Mouse (Mus musculus): ENCODE data around the gene Brms1l.
"Not testable (repeated sequence)": the region's sequence is repeated elsewhere in the genome, so short reads cannot be mapped to it uniquely, and the experiment has no call there.

Brms1l gene

GRCm38 (mm10) chr12:55836199-55836951 is at the start of gene Brms1l:
Gene Brms1l, plus strand, starts transcription at chr12:55836324.
- peak; percentile 97 for DNase-seq

DNA sequence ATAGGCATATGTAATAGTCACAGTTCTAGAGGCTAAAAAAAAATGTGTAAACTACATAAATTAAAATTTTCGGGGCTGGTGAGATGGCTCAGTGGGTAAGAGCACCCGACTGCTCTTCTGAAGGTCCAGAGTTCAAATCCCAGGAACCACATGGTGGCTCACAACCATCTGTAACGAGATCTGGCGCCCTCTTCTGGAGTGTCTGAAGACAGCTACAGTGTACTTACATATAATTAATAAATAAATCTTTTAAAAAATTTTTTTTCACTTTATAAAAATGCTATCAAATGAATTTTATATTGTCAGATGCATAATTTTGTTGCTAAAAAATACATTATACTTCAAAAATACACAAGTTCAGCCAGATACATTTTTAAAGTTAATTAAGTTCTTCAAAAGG is 41.6 kb upstream of the Brms1l start:
- not testable (repeated sequence) for DNase-seq

DNA sequence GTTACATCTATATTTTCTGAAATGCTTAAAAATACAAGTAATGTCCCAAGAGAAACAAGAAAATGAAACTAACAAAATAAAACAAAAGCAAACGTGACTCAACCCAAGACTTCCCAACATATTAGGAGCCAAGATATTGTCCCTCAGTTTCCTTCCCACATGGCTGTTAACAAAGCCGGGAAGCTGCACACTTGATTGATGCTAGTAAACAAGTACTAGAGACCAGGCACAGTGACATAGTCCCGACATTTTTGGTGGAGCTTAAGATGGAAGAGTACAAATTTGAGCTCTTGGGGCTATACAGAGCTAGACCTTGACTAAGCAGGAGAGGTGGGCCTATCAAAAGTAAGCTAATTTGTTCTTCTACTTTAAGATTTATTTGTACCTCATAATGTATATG is 39.0 kb upstream of the Brms1l start:
- no peak for DNase-seq

- no peak for DNase-seq
These were observed 37.4 kb upstream of the Brms1l start for GRCm38 (mm10) chr12:55798745-55799144.

DNA sequence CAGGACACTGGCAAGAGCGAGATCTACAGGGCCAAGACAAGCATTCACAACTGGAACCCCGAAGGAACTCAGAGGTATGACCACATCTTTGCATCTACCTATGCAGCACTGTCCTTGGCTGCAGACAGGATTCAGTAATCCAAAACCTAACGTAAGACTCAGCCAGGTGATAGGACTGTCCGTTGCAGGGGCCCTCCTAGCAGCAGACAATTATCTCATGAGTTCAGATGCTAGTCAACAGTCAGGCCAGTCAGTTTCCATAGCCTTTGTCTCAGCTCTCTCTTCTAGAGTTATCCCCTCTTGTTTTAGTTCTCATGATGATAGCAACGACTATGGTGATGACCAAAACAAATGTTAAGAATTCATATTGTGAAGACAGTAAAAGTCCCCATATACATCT is 36.0 kb upstream of the Brms1l start:
- no peak for DNase-seq

GRCm38 (mm10) chr12:55801131-55801530 is 35.0 kb upstream of the Brms1l start:
- DNase-seq: no peak

- no peak for DNase-seq
These were observed 31.1 kb upstream of the Brms1l start for GRCm38 (mm10) chr12:55805035-55805434.

DNA sequence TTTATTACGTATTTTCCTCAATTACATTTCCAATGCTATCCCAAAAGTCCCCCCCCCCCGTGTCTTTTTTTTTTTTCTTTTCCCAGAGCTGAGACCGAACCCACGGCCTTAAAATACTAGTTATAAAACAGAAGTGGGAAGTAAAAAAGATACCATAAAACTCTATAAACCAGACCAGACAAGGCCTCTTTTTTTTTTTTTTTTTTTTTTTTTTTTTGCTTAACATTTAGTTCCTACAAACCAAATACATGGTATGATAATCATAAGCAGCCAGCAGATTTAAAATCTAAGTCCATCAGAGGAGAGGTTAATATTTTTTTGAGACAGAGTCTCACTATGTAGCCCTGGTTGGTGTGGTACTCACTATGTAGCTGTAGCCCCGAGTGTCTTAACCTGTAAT is 19.6 kb upstream of the Brms1l start:
- DNase-seq: no peak

DNA sequence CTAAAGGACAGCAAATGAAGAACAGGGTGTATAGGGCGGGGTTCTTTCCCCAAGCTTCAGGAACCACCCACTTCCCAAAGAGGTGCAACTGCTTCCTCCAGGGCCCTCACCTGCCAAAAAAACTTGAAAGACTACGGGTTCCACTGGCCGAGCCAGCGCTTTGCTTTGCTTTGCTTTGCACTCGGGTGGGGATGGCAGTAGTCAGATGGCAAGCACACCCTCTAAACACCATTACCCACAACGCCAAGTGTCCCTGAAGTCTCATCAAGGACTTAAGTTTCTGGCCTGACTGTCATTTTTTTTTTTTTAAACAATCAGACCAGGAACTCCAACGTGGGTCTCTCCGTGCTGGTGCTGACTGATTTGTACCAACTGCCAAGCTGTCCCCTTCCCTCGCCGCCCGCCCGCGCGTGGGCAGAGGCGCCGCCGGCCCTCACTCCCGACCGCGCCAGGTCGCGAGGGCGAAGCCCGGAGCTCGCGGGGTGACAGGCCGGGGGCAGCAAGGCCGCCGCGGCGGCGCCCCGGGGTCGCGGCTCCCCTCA is 15.9 kb upstream of the Brms1l start:
- peak; percentile 59 for DNase-seq

DNA sequence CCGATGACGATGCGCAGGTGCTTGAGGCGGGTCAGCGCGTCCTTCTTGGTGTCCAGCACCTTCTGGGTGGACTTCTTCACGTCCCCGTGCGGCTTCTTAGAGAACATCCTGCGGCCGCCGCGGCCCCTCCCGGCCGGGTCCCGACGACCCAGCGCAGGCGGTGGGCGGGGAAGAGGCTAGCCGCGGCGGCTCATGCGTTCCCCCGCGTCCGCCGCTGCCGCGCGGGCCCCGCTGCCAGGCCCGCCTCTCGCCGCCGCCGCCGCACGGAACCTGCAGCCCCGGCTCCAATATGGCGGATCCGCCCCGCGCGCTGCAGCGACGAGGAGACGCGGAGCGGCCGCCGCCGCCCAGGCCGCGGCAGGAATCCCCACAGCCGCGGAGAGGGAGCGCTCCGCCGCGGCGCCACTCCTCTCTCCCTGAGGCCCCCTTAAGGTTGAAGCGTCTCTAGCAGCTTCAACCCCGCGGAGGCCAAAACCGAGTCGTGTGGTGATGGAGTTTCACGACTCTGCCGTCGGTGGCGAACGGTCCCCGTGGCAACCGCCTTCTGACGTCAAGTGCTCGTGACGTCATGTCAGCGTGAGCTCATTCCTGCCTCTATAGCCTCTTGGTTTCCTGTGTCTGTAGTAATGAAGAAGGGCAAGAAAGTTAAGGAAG is 15.3 kb upstream of the Brms1l start, which contains the start of gene Ralgapa1:
Gene Ralgapa1 (minus strand): TSS at position 507 of the 654 bp plus-strand sequence.
- peak; percentile 88 for DNase-seq

GRCm38 (mm10) chr12:55824027-55824426 is 12.1 kb upstream of the Brms1l start:
- no peak for DNase-seq

DNA sequence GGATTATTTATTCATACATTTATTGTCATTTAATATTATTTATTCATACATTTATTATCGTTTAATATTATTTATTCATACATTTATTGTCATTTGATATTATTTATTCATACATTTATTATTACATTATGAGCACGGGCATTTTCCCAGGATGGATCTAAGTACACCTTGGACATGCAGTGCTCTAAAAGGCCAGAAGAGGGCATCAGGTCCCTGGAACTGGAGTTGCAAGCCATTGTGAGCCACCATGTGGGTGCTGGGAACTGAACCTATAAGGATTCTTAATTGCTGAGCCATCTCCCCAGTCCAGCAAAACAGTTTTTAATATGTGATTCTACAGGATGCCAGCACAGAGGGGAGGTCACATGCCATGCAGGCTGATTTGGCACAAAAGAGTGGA is 10.6 kb upstream of the Brms1l start:
- DNase-seq: no peak

DNA sequence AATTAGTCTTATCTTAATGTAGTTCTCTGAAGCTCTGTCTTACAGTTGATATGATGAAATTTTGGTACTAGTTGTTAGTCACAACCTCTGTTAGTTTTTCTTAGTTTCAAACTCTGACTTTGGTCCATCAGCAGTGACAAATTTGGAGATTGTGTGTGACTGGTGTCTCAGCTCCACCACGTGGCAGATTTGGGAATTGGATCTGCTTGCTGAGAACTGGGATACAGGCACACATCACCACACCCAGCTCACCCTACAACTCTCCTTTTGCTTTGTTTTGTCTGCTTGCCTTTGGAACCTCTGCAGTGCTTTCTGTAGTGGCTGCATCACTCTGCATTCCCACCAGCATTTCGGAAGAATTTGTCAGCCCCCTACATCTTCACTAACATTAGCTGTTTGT is 5.0 kb upstream of the Brms1l start:
- peak; percentile 50 for DNase-seq

- DNase-seq: no peak
These were observed 3.2 kb upstream of the Brms1l start for GRCm38 (mm10) chr12:55832961-55833360.

DNA sequence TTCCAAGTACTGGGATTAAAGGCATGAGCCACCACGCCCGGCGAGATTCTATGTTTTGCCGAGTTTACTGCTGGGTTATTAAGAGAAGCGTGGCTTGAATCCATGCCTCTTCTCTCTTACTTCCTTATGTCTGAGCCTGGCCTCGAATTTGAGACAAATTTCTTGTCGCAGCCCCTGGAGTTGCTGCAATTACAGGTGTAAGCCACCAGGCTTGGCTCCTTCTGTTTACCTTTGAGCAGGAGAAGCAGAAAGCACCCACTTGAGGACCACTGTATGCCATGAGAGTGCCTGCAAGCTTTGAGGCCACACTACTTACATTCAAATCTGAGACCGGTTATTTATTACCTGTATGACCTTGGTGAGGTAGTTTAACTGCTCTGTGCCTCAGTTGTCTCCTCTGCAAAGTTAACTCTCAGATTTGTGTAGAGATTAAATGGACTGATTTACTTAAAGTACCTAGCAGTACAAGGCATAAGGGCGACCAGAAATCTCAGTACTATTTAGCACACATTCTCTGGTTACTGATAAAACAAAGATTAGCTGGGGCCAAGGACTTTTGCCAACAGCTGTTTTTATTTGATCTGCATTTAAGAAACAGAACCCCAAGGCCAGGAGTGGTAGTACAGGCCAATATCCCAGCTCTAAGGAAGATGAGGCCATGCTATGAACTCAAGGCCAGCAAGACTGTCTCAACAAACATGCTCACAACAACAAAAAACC is 2.1 kb upstream of the Brms1l start:
- DNase-seq: no peak

DNA sequence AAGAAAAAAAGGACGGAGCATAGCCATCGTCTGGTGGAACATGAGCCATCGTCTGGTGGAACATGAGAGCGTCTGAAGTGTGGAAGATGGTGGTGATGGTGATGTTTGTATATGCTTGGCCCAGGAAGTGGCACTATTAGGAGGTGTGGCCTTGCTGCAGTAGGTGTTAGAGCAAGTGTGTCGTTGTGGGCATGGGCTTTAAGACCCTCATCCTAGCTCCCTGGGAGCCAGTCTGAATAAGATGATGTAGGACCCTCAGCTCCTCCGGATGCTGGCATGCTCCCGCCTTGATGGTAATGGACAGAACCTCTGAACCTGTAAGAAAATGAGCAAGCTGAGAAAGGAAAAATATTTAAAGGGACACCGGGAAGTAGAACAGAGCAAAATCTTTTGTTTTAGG is 1.2 kb upstream of the Brms1l start:
- DNase-seq: peak; percentile 36

DNA sequence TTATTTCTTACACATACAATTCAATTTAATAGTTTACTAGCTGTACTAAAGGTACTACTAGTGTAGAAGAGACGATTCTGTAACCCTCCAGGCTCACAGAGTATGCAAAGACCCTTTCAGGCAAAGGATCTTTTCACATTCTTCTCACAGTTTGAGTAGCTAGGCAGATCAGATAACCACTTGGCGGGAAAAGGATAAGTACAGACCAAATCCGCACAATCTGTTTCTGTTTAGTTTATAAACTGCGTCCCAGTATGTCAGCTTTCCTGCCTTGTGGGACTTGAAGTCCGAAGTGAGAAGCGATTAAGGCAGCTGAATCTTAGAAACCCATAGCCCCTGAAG is 296 bp upstream of the Brms1l start:
- DNase-seq: no peak

GRCm38 (mm10) chr12:55837495-55837894 is 1.4 kb downstream of the Brms1l start:
- DNase-seq: no peak

- no peak for DNase-seq
These were observed 10.6 kb downstream of the Brms1l start for GRCm38 (mm10) chr12:55846741-55847140.

DNA sequence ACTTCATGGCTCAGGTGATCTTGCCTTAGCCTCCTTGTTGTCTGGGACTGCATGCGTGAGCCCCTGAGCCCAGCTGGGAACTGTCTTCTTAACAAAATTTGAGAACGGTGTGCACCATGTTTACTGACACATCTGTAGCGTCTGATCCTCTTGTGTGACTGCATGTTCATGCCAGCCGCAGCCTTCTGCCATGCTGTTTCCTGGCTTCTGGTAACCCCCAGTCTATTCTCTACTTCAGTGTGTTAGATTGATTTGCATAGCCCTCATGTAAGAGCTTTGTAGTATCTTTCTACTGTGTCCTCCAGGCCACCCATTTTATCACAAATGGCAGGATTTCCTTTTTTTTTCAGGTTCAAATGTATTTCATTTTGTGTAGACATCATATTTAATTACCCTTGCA is 11.7 kb downstream of the Brms1l start:
- no peak for DNase-seq

GRCm38 (mm10) chr12:55850650-55851049 is 14.5 kb downstream of the Brms1l start:
- no peak for DNase-seq

GRCm38 (mm10) chr12:55859409-55860349 is 23.6 kb downstream of the Brms1l start:
- DNase-seq: no peak

DNA sequence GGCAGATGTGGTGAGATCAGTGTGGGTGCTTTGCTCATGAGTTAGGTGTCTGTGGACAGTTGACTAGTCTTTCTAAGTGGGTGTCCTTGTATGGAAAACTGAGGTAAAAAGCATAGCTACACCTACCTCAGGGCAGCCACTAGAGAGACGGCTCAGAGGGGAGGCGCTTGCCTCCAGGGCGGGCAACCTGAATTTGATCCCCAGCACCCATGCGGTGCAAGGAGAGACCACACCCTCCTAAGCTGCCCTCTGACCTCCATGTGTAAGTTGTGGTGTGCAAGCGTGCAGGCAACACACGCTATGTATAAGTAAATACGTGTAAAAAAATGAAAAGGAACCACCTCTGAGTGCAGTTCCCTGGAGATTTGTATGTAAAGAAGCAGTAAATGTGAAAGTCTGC is 24.5 kb downstream of the Brms1l start:
- DNase-seq: no peak
